Mouse (Mus musculus) frontal cortex, postnatal 14 days (tissue): Measurements from ENCODE around the gene 2700097O09Rik.
"Not testable (repeated sequence)": the region's sequence is repeated elsewhere in the genome, so short reads cannot be mapped to it uniquely, and the experiment has no call there.

Source experiments
- DNase-seq, 2 experiments: peaks; one replicate each; pipeline ENCODE4 v3.0.0; 2022; ENCODE audit warnings: low spot score in 2 of 2

2700097O09Rik gene

DNA sequence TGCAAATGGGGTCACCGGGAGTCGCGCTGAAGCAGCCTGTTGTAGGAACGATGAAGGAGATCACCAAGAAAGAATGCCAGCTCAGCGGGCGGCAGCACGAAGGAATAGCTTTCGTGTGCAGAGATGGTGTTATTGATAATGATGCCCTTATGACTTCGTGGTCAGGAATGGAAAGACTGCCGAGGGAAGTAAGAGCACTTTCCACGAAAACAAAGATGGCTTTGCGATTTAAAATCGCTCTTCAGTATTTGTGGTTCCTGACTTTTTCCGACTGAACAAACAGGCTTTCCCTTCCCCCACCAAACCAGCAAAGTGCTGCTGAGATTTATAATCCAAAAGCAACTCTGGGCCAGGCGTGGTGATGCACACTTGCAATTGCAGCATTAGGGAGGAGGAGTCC is 38.9 kb downstream of the 2700097O09Rik start:
- DNase-seq = no peak

- DNase-seq = no peak
Measured at GRCm38 (mm10) chr12:55027088-55027487, 52.8 kb downstream of the 2700097O09Rik start.

DNA sequence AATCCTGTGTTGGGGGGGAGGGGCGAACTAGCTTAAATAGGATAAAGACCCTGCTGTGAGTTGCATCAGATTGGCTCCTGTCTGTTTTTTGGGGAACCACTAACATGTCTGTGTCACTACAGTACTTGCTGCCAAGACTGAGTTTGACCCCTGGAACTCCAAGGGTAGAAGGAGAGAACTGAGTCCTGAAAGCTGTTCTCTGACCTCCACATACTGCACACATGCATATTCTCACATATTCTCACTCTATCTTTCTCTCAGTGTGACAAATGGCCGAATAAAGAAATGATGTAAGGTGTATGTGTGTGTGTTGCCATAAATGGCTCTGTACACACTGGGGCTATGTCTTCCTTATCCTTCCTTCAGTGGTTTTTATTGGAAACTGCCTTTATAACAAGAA is 56.6 kb downstream of the 2700097O09Rik start:
- DNase-seq = no peak

DNA sequence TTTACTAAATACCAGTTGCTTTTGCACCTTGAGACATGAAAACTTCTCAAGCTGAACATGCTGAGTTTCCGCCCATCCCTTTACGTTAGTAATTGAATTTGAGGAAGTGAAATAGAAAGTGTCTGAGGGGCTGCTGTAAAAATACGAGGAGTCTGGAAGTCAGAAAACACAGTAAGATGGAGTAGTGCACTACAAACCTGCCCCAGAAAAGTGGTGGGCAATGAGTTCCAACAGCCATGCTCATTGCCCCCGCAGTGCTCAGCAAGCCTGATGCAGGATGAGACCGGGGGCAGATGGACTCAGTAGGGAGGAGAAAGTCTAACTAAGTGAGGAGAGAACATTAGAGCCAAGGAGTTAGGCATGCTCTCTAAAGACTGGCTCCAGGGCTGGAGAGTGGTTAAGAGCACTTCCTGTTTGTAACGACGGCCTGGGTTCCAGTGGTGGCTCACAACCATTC is 60.5 kb downstream of the 2700097O09Rik start:
- no peak for DNase-seq

GRCm38 (mm10) chr12:55017119-55017721 is 62.7 kb downstream of the 2700097O09Rik start:
- no peak for DNase-seq

GRCm38 (mm10) chr12:55016339-55017118 is 63.4 kb downstream of the 2700097O09Rik start:
- DNase-seq = no peak

- no peak for DNase-seq
Measured at GRCm38 (mm10) chr12:55015428-55015827, 64.5 kb downstream of the 2700097O09Rik start.

- no peak for DNase-seq
Measured at GRCm38 (mm10) chr12:55013626-55014398, 66.1 kb downstream of the 2700097O09Rik start, which contains the start of gene Baz1a. Baz1a (minus strand) TSS chr12:55014348.

GRCm38 (mm10) chr12:55013031-55013430 is 66.9 kb downstream of the 2700097O09Rik start:
- DNase-seq = no peak

DNA sequence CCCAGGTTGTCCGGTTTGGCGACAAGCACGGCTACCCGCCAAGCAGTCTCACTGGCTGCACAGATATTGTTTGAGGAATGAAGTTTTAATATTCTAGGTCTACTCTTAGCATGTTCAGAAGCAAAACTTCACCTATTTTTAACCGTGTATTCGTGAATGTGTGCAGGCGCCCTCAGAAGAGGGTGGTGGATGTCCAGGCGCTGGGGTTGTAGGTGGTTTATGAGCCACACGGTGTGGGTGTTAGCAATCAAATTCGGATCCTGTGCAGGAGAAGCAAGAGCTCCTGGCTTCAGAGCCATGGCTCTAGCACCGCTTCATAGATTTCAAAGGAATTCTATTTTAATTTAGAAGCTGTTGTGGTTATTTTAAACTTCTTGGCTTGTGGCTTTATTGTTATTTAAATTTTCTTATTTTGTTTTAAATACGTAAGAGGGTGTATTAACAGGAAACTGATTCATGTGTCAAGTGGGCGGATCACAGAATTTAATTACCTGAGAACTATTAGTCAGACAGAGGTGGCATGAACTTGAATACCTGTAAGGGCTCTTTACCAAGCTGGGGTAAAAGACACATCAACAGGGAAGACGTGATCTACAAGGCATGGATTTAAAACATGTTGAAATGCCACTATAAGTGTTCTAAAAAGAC is 72.4 kb downstream of the 2700097O09Rik start:
- DNase-seq = no peak

GRCm38 (mm10) chr12:55006071-55006470 is 73.8 kb downstream of the 2700097O09Rik start:
- DNase-seq = no peak

- DNase-seq = no peak
Measured at GRCm38 (mm10) chr12:55004396-55004795, 75.5 kb downstream of the 2700097O09Rik start.

- no peak for DNase-seq
Measured at GRCm38 (mm10) chr12:55003843-55004242, 76.1 kb downstream of the 2700097O09Rik start.

DNA sequence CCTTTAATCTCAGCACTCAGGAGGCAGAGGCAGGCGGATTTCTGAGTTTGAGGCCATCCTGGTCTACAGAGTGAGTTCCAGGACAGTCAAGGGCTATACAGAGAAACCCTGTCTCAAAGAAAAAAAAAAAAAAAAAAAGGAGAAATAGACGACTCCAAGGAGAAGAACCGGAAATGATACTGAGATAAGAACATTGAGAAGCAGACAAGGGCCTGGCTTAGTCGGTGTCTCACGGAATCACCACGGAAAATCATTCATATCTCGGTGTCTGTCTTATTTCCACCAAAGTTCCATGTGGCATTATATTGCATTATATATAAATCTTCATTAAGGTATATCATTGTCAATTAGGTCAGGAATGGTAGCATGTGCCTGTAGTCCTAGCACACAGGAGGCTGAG is 77.4 kb downstream of the 2700097O09Rik start:
- not testable (repeated sequence) for DNase-seq

GRCm38 (mm10) chr12:54999016-54999690 is 80.8 kb downstream of the 2700097O09Rik start:
- no peak for DNase-seq

DNA sequence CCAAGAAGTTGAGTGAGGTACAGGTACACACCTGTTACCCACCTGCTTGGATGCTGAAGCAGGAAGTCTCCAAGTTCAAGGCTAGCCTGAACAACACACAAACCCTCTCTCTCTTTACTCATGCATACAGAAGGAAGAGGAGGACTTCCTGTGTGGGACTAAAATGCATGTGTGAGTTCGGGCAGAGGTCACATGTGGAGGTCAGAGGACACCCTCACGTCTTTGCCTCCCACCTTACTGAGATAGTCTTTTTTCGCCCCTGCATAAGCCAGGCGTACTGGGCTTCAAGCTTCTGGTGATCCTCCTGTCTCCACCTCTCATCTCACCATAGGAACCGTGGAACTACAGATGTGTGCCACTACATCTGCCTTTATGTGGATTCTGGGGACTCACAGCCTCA is 81.5 kb downstream of the 2700097O09Rik start:
- DNase-seq = no peak

- DNase-seq = no peak
Measured at GRCm38 (mm10) chr12:54996979-54997474, 82.9 kb downstream of the 2700097O09Rik start.

DNA sequence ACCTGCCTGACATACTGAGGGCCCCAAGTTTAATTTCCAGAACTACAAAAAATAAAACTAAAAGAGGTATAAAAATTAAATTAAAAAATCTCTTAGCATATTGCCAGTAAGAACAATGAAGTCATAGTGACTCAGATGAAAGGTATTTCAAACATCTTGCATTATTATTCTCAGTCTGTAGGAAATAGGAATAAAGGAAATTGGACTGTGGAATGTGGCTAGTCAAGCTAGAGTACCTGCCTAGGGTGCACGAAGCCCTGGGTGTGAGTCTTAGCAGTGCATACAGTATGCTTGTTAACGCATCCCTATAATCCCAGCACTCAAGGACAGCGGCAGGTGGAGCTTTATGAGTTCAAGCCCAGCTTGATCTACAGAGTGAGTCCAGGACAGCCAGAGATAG is 83.9 kb downstream of the 2700097O09Rik start:
- no peak for DNase-seq
